Mouse (Mus musculus) midbrain, embryonic 12.5 days (tissue): ENCODE data around the gene Srsf6. TPM values are rescaled to one million over a fixed set of nuclear protein-coding genes. Genes with fewer than 3 reads are reported as not detected.

Experiments used
- ATAC-seq: fragments of 200-750 bp; cut with Nextera tagmentation; 2 replicates; pipeline ENCODE4 v1.8.0; 2017; ENCODE audit warnings: low read depth, moderate TSS enrichment, moderate library complexity; ENCODE audit not compliant: low FRiP score
- H3K27ac ChIP-seq: fragments of 300-500 bp; sonication (generic); replicated peaks from 2 replicates; pipeline ENCODE4 v1.5.1; 2016; ENCODE audit warnings: mild to moderate bottlenecking
- H3K27me3 ChIP-seq: fragments of 300-500 bp; sonication (generic); 2 replicates; pipeline ENCODE4 v1.6.1; 2016; ENCODE audit warnings: mild to moderate bottlenecking
- H3K36me3 ChIP-seq: fragments of 300-500 bp; sonication (generic); 2 replicates; pipeline ENCODE4 v1.6.1; 2016
- H3K4me1 ChIP-seq: fragments of 300-500 bp; sonication (generic); 2 replicates; pipeline ENCODE4 v1.6.1; 2016
- H3K4me2 ChIP-seq: fragments of 300-500 bp; sonication (generic); replicated peaks from 2 replicates; pipeline ENCODE4 v1.6.1; 2016; ENCODE audit warnings: mild to moderate bottlenecking, moderate library complexity
- H3K4me3 ChIP-seq: fragments of 300-500 bp; sonication (generic); 2 replicates; pipeline ENCODE4 v1.5.1; 2016; ENCODE audit warnings: mild to moderate bottlenecking
- H3K9ac ChIP-seq: fragments of 300-500 bp; sonication (generic); replicated peaks from 2 replicates; pipeline ENCODE4 v1.6.1; 2016; ENCODE audit warnings: mild to moderate bottlenecking, moderate library complexity
- H3K9me3 ChIP-seq: fragments of 300-500 bp; sonication (generic); 2 replicates; pipeline ENCODE4 v1.6.1; 2016; ENCODE audit warnings: mild to moderate bottlenecking
- WGBS: fragments of 180-500 bp; shearing (Covaris S2); methylation state at CpG from one replicate; pipeline ENCODE4 v1.1.7; 2016; 5-methylcytosine and 5-hydroxymethylcytosine counted together
- polyA plus RNA-seq: library from polyadenylated mRNA; unstranded; fragments of >200 nt; fragmentation: Nextera tagmentation; extraction: Ambion mirVana; gene quantifications from 2 replicates; pipeline ENCODE4 v1.2.1, GENCODE M21; 2016

Srsf6 gene
- polyA plus RNA-seq, 1 experiment from 2014 or later, result 267 TPM

DNA sequence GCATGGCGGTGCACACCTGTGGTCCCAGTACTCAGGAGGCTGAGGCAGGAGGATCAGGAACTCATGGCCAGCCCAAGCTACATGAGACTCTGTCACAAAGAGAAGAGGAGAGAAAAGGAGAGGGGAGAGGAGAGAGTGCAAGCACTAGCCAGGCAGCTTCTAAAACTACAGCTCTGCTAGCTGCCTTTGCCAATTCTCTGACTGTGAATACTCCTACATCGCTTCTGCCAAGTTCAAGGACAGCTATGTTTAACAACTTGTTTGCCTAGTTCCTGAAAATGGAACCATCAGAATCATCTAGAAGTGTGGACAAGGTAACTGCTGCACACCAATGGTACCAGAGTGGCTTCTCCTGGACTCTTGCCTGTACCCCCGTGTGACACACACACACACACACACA lies 17.3 kb upstream of the Srsf6 start:
- no peaks in the 10 kb centered on the region for H3K36me3 ChIP-seq
- no peaks in the 10 kb centered on the region for H3K4me1 ChIP-seq
- H3K4me2 ChIP-seq, result no peak overlapping the region
- H3K4me3 ChIP-seq, result no peak overlapping the region
- ATAC-seq, result no peak
- no peaks in the 10 kb centered on the region for H3K9me3 ChIP-seq
- no peak overlapping the region for H3K9ac ChIP-seq
- WGBS, result 73% methylated on average over 3 of the region's 3 CpGs
- no peak overlapping the region for H3K27ac ChIP-seq
- H3K27me3 ChIP-seq, result no peaks in the 10 kb centered on the region

DNA sequence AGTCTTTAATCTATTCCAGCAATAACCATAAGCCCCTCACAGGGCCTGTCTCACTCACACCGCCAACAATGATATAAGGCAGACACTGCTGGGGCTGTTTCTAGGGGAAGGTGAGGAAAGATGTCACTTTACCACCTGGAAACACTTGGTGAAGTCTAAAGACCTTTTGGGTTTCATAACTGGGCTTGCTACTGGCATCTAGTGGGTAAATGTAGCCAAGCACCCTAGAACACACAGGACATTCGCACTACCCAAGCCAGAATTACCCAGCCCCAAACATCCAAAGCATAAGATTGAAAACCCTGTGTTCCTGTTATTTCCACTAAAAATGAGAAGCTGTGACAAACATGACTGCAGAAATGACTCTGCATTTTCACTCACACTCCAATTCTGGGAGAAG lies 16.8 kb upstream of the Srsf6 start:
- WGBS, result 74% methylated on average over 2 of the region's 2 CpGs
- H3K9ac ChIP-seq, result no peak overlapping the region
- H3K36me3 ChIP-seq, result no peaks in the 10 kb centered on the region
- no peaks in the 10 kb centered on the region for H3K4me1 ChIP-seq
- no peaks in the 10 kb centered on the region for H3K27me3 ChIP-seq
- H3K4me3 ChIP-seq, result no peak overlapping the region
- H3K27ac ChIP-seq, result no peak overlapping the region
- no peak for ATAC-seq
- H3K9me3 ChIP-seq, result no peaks in the 10 kb centered on the region
- no peak overlapping the region for H3K4me2 ChIP-seq

DNA sequence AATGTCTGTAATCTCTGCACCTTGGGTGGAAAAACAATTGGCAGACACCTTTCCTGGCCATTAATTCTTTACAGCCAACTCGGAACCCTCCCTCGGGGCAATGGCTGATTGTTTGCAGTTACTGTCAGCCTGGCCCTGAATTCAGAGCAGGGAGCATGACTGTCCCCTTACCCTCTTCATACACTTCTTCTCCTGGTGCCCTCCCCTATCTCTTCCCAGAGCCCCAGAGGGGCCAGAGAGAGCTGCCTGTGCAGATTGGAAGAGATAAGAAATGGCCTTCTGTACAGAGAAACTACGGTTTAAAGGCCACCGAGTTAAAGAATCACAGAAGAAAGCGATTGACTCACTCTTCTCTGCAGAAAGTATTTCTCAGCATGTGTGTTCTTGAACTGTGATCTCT lies 11.4 kb upstream of the Srsf6 start:
- Histone ChIP-seq H3K27ac (no peak overlapping the region), H3K36me3 (no peaks in the 10 kb centered on the region), H3K27me3 (no peaks in the 10 kb centered on the region; the same call in 1 of the 2 replicates), H3K9me3 (no peaks in the 10 kb centered on the region), H3K4me2 (no peak overlapping the region), H3K9ac (no peak overlapping the region), H3K4me1 (no peaks in the 10 kb centered on the region), H3K4me3 (no peak overlapping the region)
- WGBS, result 83% methylated on average over 5 of the region's 5 CpGs
- no peak for ATAC-seq

DNA sequence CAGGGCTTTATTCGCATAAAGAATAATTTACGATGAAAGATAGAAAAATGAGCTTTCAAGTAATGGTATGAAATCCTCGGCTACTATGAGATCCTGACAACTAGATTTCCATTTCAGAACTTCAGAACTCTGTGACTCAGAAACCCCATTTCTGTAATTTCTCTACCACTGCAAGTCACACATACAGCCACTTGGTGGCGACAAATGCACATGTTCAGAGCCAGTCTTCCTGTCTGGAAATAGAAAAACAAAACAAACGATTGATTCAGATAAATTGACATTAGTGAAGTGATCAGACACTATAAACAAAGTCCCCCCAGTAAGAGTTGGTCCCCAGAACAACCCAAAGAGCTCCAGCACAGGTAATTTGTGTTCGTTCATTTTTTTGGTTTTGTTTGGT lies 9.1 kb upstream of the Srsf6 start:
- 11% methylated on average over 6 of the region's 6 CpGs for WGBS
- no peak overlapping the region for H3K27ac ChIP-seq
- no peak for ATAC-seq

GRCm38 (mm10) chr2:162922834-162923233 lies 8.5 kb upstream of the Srsf6 start:
- H3K27ac ChIP-seq, result no peak overlapping the region
- WGBS, result 72% methylated on average over 5 of the region's 5 CpGs
- H3K27me3 ChIP-seq, result no peaks in the 10 kb centered on the region; the same call in 1 of the 2 replicates
- no peak overlapping the region for H3K4me2 ChIP-seq
- no peaks in the 10 kb centered on the region for H3K9me3 ChIP-seq
- ATAC-seq, result no peak
- H3K4me1 ChIP-seq, result no peaks in the 10 kb centered on the region
- no peak overlapping the region for H3K4me3 ChIP-seq
- no peak overlapping the region for H3K9ac ChIP-seq
- H3K36me3 ChIP-seq, result no peaks in the 10 kb centered on the region

More for the DNA sequence above, 9.1 kb upstream of the Srsf6 start:
- H3K36me3 ChIP-seq, result no peaks in the 10 kb centered on the region
- H3K4me3 ChIP-seq, result no peak overlapping the region
- no peak overlapping the region for H3K9ac ChIP-seq
- no peak overlapping the region for H3K4me2 ChIP-seq
- H3K4me1 ChIP-seq, result no peaks in the 10 kb centered on the region
- H3K9me3 ChIP-seq, result no peaks in the 10 kb centered on the region
- no peaks in the 10 kb centered on the region; the same call in 1 of the 2 replicates for H3K27me3 ChIP-seq

GRCm38 (mm10) chr2:162924126-162924525 lies 7.2 kb upstream of the Srsf6 start:
- Histone ChIP-seq H3K4me1 (no peaks in the 10 kb centered on the region), H3K9ac (no peak overlapping the region), H3K27me3 (peaks cover 2% of the 10 kb centered on the region), H3K36me3 (no peaks in the 10 kb centered on the region), H3K4me2 (no peak overlapping the region), H3K4me3 (no peak overlapping the region), H3K9me3 (no peaks in the 10 kb centered on the region), H3K27ac (no peak overlapping the region)
- whole genome bisulfite sequencing, result 86% methylated on average over 5 of the region's 5 CpGs
- ATAC-seq, result no peak

DNA sequence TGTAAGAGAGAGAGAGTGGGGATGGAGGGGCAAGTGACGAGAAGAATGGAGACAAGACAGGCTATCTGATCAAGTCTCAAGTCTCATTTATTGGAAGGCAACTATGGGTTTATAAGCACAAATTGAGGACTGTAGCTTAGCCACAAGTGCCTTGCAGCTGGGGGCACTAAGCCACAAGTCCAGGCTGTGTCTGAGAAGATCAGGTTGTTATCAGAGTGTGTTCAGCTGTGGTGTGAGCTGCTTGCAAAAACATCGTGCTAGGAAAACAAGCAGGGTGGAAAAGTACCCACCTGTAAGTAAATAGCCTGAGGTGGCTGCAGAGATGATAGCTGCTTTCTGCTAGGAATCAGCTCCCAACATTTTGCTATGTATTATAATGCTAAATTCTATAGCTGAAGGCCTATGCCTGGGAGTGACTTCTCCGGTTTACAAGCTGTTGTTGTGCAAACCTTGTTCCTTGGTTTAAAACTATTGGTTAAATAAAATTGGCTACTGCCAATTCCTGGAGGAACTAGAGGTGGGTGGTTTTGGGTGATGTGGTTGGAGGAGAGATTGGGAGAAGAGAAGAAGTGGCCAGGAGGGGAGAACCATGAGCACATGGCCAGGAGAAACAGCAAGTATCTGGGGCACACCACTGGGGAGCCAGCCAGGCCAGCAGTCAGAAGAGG lies 3.3 kb upstream of the Srsf6 start:
- no peaks in the 10 kb centered on the region for H3K9me3 ChIP-seq
- no peak overlapping the region for H3K4me3 ChIP-seq
- ATAC-seq, result no peak
- peaks cover 4% of the 10 kb centered on the region for H3K36me3 ChIP-seq
- WGBS, result 57% methylated on average over 3 of the region's 3 CpGs
- peaks cover 8% of the 10 kb centered on the region for H3K27me3 ChIP-seq
- H3K27ac ChIP-seq, result no peak overlapping the region
- no peak overlapping the region for H3K4me2 ChIP-seq
- no peak overlapping the region for H3K9ac ChIP-seq
- peaks cover 15% of the 10 kb centered on the region for H3K4me1 ChIP-seq

- Histone ChIP-seq H3K9me3 (no peaks in the 10 kb centered on the region), H3K4me1 (peaks cover 18% of the 10 kb centered on the region), H3K4me2 (no peak overlapping the region), H3K27me3 (peaks cover 8% of the 10 kb centered on the region), H3K9ac (no peak overlapping the region), H3K36me3 (peaks cover 19% of the 10 kb centered on the region), H3K27ac (no peak overlapping the region), H3K4me3 (no peak overlapping the region)
- WGBS, result 86% methylated on average over 3 of the region's 3 CpGs
- ATAC-seq, result no peak
Measured at GRCm38 (mm10) chr2:162929704-162930103, 1.6 kb upstream of the Srsf6 start.

GRCm38 (mm10) chr2:162930516-162931122 lies 709 bp upstream of the Srsf6 start:
- Histone ChIP-seq H3K4me3 (peak overlapping the region; percentile 99), H3K9me3 (no peaks in the 10 kb centered on the region), H3K4me2 (peak overlapping the region; percentile 60), H3K9ac (peak overlapping the region; percentile 100), H3K27ac (peak overlapping the region; percentile 98), H3K4me1 (peaks cover 18% of the 10 kb centered on the region), H3K27me3 (peaks cover 8% of the 10 kb centered on the region), H3K36me3 (peaks cover 28% of the 10 kb centered on the region)
- 1% methylated on average over 18 of the region's 18 CpGs for WGBS
- peak; percentile 2; the same call in 1 of the 2 replicates for ATAC-seq

- peaks cover 18% of the 10 kb centered on the region for H3K4me1 ChIP-seq
- H3K27me3 ChIP-seq, result peaks cover 8% of the 10 kb centered on the region
- H3K9me3 ChIP-seq, result no peaks in the 10 kb centered on the region
- peak overlapping the region; percentile 82 for H3K4me2 ChIP-seq
- under 1% methylated on average over 94 of the region's 103 CpGs for WGBS
- peaks cover 41% of the 10 kb centered on the region for H3K36me3 ChIP-seq
- peak; percentile 59 for ATAC-seq
- peak overlapping the region; percentile 99 for H3K4me3 ChIP-seq
- H3K27ac ChIP-seq, result peak overlapping the region; percentile 98
- H3K9ac ChIP-seq, result peak overlapping the region; percentile 100
Measured at GRCm38 (mm10) chr2:162931674-162932650, 634 bp downstream of the Srsf6 start.

GRCm38 (mm10) chr2:162932706-162933105 lies 1.4 kb downstream of the Srsf6 start:
- 47% methylated on average over 4 of the region's 4 CpGs for WGBS
- Histone ChIP-seq H3K9me3 (no peaks in the 10 kb centered on the region), H3K36me3 (peaks cover 48% of the 10 kb centered on the region), H3K9ac (peak overlapping the region; percentile 100), H3K4me2 (peak overlapping the region; percentile 82), H3K27me3 (peaks cover 8% of the 10 kb centered on the region), H3K4me1 (peaks cover 18% of the 10 kb centered on the region), H3K27ac (no peak overlapping the region), H3K4me3 (peak overlapping the region; percentile 99)
- no peak for ATAC-seq

DNA sequence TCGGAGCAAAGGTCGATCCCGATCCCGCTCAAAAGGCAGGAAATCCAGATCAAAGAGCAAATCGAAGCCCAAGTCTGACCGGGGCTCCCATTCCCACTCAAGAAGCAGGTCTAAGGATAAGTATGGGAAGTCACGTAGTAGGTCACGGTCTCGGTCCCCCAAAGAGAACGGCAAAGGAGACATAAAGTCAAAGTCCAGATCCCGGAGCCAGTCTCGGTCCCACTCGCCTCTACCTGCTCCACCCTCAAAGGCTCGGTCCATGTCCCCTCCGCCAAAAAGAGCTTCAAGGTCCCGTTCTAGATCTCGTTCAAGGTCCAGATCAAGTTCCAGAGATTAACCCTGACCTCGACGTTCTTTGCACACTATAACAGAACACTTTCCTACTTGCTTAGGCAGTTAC lies 3.1 kb downstream of the Srsf6 start:
- H3K4me2 ChIP-seq, result no peak overlapping the region
- no peak overlapping the region for H3K27ac ChIP-seq
- H3K4me3 ChIP-seq, result no peak overlapping the region
- peaks cover 18% of the 10 kb centered on the region for H3K4me1 ChIP-seq
- H3K9ac ChIP-seq, result no peak overlapping the region
- WGBS, result 92% methylated on average over 19 of the region's 19 CpGs
- peaks cover 4% of the 10 kb centered on the region for H3K27me3 ChIP-seq
- H3K36me3 ChIP-seq, result peaks cover 64% of the 10 kb centered on the region
- no peak for ATAC-seq
- no peaks in the 10 kb centered on the region for H3K9me3 ChIP-seq
